Mouse (Mus musculus) 416B (cell line): ENCODE results near the gene Bckdhb.
"Not testable (repeated sequence)": the region's sequence is repeated elsewhere in the genome, so short reads cannot be mapped to it uniquely, and the experiment has no call there.

ENCODE experiments used
- DNase-seq: peaks from one replicate; pipeline ENCODE4 v3.0.0; 2011; ENCODE audit warnings: low read depth

The Bckdhb gene

GRCm38 (mm10) chr9:83924878-83925687, at the start of gene Bckdhb:
Gene Bckdhb, plus strand, starts transcription at chr9:83925145.
- no peak for DNase-seq

GRCm38 (mm10) chr9:83882191-83882590, 42.8 kb upstream of the Bckdhb start:
- no peak for DNase-seq

DNA sequence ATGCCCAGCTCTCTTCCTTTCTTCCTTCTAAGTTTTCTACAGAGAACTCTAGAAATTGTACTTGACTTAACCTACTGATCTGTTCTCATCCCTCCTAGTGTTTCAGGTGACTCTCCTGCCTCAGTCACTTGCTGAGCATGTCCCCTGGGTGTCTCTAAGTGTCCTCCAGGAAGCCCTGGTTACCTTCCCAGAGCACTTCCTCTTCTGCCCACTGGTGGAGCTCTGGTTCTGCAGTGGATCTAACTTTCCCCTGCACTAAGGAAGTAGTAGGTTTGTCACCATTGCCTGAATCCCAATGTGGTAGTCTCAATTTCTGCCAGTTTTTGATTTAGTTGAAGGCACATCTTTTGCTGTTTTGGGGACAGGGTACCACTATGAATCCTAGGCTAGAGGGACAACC, 38.8 kb upstream of the Bckdhb start:
- DNase-seq, result peak; percentile 10

DNA sequence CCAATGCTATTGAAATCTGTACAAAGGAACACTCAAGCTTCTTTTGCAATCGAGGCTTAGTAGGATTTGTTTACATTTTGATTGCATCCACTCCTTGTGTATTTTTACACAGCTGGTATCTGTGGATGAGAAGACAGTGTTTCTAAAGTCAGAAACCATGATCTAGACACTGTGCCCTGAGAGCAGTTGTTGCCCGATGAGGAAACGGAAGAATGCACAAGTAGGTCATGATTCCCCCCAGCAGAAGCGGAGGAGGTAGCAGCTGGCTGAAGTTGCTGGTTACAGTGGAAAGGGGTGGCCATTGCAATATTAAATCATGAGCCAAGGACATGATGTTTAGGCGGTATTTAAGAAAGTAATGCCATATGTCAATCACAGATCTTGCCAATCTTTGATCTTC, 36.7 kb upstream of the Bckdhb start:
- no peak for DNase-seq

DNA sequence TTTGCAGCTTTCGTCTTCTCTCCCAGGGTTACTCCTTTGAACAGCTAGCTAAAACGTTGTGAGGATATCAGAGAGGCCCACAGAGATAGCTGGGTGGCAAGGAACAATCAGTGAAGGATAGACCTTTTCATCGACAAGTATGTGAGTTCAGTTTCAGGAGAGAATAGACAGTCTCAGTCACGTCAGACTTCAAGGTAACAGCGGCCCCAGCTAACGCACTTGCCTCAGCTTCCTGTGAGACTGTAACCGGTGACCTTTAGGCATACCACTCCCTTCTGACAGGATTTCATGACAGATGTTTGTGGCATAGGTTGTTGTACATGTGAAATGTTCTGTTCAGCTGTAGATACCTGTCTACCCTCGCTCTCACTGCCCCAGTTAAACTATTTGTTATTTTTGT, 31.9 kb upstream of the Bckdhb start:
- no peak for DNase-seq

DNA sequence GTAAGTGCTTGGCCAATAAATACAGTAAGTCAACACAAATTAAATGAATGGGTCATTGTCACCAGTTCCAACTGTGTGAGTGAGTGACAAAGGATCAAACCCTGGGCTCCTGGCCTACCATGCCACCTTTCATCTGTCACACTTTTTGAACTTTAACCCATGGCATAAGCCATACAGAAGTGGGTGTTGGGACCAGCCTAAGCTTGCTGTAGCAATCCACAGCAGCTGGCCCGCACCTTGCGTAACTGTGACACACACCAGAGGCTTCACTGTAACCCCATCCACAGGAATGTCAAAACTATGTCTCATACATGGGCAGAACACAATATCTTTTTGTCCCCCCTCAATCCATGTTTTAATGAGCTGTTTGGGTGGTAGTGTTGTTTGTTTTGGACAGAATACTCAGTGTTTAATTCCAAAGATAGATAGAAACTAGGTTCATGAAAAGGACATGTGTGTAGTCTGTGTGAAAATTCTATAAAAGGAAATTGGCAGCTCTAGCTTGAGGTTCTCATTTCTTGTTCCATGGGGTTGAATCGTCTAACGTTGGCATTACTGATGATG, 31.1 kb upstream of the Bckdhb start:
- DNase-seq, result peak; percentile 43

- no peak for DNase-seq
These were observed 22.9 kb upstream of the Bckdhb start for GRCm38 (mm10) chr9:83902086-83902485.

DNA sequence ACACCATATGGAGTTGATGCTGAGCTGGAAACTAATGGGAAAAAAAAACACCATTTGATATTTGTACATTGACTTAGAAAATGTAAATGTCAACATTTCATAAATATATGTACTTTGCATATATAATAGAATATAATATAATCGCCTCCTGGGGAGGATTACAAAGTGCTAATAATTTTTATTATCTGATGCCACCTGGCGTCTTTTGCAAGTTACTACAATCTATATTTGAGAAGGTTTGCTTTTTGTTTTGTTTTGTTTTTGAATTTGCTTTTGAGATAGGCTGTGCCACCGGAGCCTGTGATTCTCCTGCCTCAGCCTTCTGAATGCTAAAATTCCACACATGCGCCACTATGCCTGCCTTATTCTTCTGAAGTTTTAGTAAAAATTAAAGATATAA, 19.1 kb upstream of the Bckdhb start:
- peak; percentile 64 for DNase-seq

DNA sequence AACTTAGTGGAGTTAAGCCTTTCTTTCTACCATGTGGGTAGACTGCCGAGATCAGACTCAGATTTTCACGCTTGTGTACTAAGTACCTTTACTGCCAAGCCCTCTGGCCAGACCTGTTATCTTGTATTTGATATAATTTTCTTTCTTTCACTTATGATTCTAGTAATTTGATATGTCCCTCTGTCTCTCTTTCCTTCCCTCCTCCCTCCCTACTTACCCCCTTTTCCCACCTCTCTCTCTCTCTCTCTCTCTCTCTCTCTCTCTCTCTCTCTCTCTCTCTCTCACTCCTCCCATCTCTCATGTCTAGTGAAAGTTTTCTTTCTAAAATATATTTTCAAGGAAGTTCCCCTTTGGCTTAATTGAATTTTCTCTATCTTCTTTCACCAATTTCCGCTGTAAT, 17.9 kb upstream of the Bckdhb start:
- DNase-seq, result no peak

- DNase-seq, result no peak
These were observed 15.1 kb upstream of the Bckdhb start for GRCm38 (mm10) chr9:83909836-83910235.

GRCm38 (mm10) chr9:83910926-83911325, 14.0 kb upstream of the Bckdhb start:
- no peak for DNase-seq

GRCm38 (mm10) chr9:83922076-83922475, 2.9 kb upstream of the Bckdhb start:
- peak; percentile 62 for DNase-seq

DNA sequence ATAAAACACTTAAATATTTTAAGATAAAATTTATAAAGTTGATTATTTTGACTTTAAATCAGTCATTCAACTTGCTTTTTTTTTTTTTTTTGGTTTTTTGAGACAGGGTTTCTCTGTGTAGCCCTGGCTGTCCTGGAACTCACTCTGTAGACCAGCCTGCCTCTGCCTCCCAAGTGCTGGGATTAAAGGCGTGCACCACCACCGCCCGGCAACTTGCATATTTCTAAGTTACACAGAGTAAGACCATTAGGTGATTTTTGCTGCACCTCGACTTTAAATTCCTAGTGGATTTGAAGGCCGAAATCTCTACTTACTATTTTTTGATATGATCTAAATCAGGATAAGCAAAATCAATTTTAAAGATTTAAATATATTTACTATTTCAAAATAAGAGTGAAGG, 589 bp upstream of the Bckdhb start:
- DNase-seq, result no peak

GRCm38 (mm10) chr9:83925688-83926041, 720 bp downstream of the Bckdhb start:
- no peak for DNase-seq

DNA sequence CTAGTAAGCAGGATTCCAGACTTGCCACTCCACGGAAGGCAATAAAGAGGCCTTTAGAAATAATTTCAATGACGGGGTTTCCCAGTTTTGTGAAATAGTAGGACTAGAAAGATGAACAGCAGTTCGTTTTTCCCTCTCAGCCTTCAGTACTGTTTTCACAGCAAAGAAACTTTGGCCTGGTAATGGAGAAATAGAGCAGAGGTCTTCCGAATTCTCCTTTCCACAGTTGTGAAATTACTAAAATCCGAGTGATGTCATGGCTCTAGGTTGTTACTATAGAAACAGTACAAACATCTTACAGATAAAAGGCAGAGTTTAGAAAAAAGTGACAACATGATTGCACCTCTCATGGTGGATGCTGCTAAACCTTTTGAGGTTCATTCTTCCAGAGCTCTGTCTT, 1.4 kb downstream of the Bckdhb start:
- no peak for DNase-seq

DNA sequence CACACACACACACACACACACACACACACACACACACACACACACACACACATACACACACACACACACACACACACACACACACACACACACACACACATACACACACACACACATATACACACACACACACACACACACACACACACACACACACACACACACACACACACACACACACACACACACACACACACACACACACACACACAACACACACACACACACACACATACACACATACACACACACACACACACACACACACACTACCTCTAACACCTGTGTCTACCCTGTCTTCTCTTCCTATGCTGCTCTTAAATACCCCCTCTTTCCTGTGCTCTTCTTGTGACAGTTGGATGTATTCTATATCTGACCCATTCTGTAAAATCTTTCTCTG, 14.6 kb downstream of the Bckdhb start:
- DNase-seq, result not testable (repeated sequence)

DNA sequence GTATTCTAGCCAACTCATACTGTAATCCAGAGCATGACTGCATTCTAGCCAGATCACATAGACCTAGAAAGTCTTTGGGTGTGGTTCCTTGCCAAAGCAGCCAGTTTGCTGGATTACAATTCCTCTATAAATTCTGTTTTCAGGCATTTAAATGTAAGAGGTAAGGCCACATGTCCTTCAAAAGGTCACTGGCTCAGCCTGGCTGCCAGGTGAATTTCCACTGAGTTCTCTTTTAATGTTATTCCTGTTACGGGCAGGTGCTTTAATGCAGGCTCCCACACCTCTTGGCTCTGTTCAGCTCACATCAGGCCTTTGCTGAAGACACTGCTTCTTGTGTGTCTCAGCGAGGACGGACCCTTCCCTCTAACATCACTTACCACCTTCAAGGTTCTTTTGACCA, 15.1 kb downstream of the Bckdhb start:
- DNase-seq, result no peak

GRCm38 (mm10) chr9:83940537-83941363, 15.8 kb downstream of the Bckdhb start:
- no peak for DNase-seq

GRCm38 (mm10) chr9:83951336-83951735, 26.4 kb downstream of the Bckdhb start:
- no peak for DNase-seq

GRCm38 (mm10) chr9:83956632-83957314, 31.8 kb downstream of the Bckdhb start:
- DNase-seq, result peak; percentile 72

GRCm38 (mm10) chr9:83962098-83963086, 37.4 kb downstream of the Bckdhb start:
- DNase-seq, result no peak
